Mouse (Mus musculus): ENCODE results near the gene Tcp11.

- no peak for TF ChIP-seq CTCF (IDR thresholded peaks at IDR 0.05; ENCODE audit: low read depth)
- no peak for TF ChIP-seq EP300 (optimal IDR thresholded peaks at IDR 0.05)
These were observed 8.3 kb upstream of the Tcp11 start for GRCm38 (mm10) chr17:28088718-28089117.
